Mouse (Mus musculus) adrenal gland, adult 18-20 months (tissue): ENCODE data around the gene Nudc. TPM values are rescaled to one million over a fixed set of nuclear protein-coding genes. Genes with fewer than 3 reads are reported as not detected.

ENCODE experiments used
- DNase-seq, 2 experiments: peaks; one replicate each; pipeline ENCODE4 v3.0.0; 2021 to 2022; ENCODE audit warnings: low spot score in 2 of 2
- long read RNA-seq, 2 experiments: library from polyadenylated mRNA; stranded (forward); transcript quantifications; one replicate each; pipeline ENCODE4 v2.0.0; 2021
- total RNA-seq, 2 experiments: library from RNA; stranded (reverse); gene quantifications; 1 replicate in 1 of 2; 2 replicates in 1 of 2; pipeline ENCODE4 v1.2.3; 2021

Nudc gene
- 100 to 1,000 TPM; 148 to 172 TPM for total RNA-seq
- long read RNA-seq, experiment 1, transcript Nudc-201 (8 exons, 1,316 nt) = major isoform, 168 of 176 reads
- long read RNA-seq, experiment 1, partial matches to known transcripts = 4 of 176 reads
- long read RNA-seq, experiment 1, other reads (novel, unspliced or antisense) = 4 of 176 reads
- long read RNA-seq, experiment 2, transcript Nudc-201 (8 exons, 1,316 nt) = major isoform, 429 of 460 reads
- long read RNA-seq, experiment 2, partial matches to known transcripts = 21 of 460 reads
- long read RNA-seq, experiment 2, other reads (novel, unspliced or antisense) = 9 of 460 reads

DNA sequence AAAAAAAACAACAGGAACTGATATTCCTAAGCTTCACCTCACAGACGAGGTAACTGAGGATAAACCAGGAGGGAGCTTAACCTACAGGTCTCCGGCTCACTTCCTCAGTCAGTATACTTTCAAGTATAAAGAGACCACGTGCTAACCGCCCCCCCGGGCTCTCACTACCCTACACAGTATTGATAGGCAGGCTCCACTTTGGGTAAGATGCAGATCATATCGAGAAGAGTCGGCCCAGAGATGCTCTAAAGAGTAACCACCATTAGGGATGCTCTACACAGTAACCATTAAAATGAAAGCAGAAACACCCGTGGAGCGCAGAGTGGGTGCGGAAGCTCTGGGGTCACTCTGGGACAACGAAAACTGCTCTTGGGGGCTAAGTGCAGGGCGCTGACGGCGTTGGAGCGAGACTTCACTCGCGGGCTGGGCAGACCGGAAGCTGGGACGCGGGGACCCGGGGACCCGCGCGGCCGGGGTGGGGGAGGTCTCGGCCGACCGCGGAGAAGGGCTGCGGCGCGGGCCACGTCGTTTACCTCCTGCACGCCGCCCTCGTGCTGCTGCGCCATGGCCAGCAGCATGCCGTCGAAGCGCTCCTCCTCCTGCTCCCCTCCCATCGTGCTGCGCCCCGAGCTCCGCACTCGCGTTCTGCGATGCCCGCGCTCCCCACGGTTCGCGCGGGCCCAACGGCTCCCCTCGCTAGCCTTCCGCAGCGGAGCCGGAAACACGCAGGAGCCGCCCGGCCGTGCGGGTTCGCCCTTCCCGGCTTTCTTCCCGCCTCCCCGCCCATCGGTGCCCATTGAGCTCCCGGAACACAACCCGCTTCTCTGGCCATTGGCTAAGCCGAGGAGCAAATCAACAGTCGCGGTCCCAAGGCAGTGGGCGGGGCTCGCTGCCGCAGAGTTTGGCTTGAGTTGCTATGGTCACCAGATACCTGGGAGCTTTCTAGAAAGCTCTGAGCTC, at the start of gene Nudc:
Nudc (minus strand) TSS at position 725 of the 960 bp plus-strand sequence.
- DNase-seq = peak; percentile 89 to 90

DNA sequence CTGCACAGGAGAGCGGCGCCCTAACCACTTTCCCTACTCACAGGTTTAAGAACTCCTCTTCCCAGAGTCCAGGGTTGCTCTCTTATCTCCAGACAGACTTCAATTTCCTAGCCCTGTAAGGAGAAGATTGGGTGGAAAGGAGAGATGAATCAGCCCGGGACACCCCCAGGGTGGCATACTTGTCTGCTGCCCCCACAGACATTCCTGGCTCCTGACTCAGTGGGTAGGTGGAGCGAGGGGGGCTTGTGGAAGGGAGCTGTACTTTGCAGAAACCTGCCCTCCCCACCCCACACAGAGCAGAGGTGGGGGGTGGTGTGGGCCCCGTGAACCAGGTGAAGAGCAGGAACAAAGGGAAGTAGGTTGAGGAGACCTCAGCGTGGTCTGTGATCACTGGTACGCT, 49.7 kb upstream of the Nudc start:
- DNase-seq = no peak

DNA sequence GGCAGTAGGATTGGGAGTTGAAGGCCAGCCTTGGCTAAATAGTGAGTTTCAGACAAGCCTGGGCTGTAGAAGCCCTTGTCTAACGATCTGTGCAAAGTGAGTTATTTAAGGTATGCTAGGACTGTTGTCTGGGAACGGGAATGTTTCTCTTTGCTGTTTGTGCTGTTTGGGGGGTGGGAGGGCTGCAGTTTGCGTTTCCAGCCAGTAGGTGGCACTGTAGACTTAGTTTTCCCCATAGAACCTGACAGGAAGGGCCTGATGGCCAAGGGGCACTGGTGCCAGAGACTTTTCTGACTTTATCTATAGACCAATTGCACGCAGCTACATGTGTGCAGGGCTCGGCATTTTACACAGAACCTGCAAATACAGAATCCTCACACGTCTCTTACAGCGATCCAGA, 46.8 kb upstream of the Nudc start:
- peak; percentile 73 to 75 for DNase-seq

DNA sequence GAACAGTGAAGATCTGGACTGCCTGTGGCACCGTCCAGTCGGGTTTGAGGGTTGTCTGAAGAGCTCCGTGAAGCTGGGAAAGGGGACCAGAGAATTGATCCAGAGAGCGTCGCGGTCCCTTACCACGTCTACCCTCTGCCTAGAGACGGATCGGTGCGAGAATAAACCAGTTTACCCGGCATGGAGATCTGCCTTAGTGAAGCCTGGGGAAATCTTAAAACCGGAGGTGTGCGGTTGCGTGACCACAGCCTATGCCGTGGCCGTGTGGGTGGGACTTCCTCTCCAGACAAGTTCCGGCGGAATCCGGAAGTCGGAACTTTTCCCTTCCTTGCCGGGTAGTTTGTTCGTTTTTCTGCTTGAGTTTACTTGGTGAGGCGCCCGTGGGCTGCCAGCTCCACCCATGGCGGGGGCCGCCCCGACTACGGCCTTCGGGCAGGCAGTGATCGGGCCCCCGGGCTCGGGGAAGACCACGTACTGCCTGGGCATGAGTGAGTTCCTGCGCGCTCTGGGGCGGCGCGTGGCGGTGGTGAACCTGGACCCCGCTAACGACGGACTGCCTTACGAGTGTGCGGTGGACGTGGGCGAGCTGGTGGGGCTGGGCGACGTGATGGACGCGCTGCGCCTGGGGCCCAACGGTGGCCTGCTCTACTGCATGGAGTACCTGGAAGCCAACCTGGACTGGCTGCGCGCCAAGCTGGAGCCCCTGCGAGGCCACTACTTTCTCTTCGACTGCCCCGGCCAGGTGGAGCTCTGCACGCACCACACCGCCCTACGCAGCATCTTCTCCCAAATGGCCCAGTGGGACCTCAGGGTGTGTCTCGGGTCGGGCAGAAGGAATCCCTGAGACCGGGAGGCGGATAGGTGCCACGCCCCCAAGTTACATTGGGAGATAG, 38.5 kb upstream of the Nudc start, which contains the start of gene Gpn2:
Gpn2 (plus strand) TSS at position 304 of the 893 bp plus-strand sequence.
- DNase-seq = peak; percentile 66 to 75

- DNase-seq = no peak
Observed at GRCm38 (mm10) chr4:133583690-133584058, 37.9 kb upstream of the Nudc start.

GRCm38 (mm10) chr4:133577983-133578382, 32.2 kb upstream of the Nudc start:
- no peak for DNase-seq

DNA sequence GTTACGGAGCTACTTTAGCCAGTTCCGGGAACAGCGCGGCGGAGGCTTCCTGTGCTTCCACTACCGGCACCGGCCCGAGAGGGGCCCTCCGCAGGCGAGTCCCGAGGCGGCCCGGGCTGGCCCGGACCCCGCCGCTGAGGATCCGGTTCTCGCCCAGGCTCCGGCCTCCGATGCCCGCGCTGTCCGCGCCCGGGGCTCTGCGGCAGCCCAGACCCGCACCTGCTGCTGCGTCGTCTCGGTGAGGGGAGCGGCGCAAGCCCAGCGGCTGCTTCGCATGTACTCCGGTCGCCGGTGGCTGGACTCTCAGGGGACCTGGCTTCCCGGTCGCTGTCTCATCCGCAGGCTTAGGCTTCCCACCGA, 29.0 kb upstream of the Nudc start:
- DNase-seq = no peak

DNA sequence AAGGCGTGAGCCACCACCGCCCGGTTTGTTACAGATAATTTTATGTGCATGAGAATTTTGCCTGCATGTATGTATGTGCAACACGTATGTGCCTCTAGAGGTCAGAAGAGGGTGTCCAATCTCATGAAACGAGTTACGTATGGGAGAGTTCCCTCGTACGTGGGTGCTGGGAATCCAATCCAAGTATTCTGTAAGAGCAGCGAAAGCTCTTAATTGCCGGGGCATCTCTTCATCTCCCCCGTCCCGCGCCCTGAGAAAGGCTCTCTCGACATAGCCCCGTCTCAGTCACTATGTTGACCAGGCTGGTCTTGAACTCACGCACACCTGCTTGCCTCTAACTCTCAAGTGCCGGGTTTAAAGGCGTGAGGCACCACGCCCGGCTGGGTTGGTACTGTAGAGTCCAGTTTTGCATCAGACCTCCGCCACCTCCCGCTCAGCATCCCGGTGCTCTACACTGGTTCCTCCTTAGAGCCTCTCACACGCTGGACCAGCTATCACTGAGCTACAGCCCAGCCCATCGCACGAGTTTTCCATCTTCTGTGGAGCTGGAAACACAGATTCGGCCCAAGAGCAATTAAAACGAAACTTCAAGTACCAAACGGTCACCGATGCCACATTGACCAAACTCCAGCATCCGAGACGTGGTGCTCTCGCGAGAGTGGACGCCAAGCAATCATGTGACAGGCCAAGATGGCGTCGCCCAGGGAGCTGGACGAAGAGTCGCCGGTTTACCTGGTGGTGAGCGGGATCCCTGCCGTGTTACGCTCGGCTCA, 28.5 kb upstream of the Nudc start, which contains the start of gene Gpatch3:
Gpatch3 (plus strand) TSS at position 676 of the 773 bp plus-strand sequence.
- DNase-seq = peak; percentile 89 to 90

- peak in 1 of 2 experiments; percentile 50 for DNase-seq
Observed at GRCm38 (mm10) chr4:133570066-133570466, 24.3 kb upstream of the Nudc start.

GRCm38 (mm10) chr4:133569291-133570065, 23.7 kb upstream of the Nudc start:
- no peak for DNase-seq

DNA sequence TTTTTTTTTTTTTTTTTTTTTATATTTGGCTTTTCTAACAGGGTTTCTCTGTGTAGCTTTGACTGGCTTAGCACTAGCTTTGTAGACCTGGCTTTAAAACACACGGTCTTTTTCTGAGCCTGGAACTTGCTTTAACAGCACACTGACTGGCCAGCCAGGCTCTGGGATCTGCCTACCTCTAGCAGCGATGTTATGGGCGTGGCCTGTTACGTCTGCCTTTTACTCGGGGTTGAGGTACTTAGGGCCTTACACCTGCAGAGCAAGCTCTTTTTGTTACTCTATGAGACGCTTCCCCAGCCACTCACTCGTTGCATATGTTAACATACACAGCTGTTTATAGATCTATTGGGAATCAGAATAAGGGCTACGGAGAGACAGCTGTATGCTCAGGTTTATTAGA, 21.5 kb upstream of the Nudc start:
- DNase-seq = no peak

DNA sequence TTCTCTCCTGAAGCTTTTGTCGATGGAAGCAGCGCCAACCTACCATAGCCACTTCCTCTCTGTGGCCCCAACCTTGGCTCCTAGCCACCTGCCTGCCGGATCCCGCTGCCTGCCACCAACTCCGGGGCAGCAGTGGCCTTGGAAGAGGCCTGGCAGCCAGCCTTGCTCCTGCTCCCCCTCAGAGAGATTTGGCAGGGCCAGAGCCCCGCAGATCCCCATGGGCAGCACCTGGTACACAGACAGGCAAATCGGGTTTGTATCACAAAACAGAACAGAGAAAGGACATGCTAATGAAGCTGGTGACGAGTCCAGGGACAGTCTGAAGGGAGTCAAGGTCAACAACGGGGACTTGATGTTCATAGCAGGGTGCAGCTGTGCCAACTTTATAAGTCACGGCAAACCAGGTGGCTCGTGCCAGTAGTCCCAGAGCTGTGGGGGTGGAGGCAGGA, 17.4 kb upstream of the Nudc start:
- DNase-seq = peak; percentile 62 to 76

DNA sequence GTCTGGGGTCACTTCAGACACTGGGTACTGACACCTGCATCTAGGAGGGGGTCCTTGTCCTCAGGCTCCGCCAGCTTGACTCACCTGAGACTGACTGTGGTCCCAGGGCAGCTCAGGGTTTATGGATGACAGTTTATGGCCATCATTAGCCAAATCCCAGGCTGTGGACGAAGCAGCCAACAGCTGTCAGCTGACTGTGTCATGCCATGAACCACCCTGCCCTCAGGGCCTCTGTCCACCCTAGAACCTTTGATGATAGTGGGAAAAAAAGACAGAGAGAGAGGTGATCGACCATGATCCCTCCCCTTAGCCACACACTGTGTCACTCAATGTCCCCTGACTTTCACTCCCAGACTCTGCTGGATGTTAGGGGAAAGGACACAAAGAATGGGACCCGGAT, 15.8 kb upstream of the Nudc start:
- no peak for DNase-seq

DNA sequence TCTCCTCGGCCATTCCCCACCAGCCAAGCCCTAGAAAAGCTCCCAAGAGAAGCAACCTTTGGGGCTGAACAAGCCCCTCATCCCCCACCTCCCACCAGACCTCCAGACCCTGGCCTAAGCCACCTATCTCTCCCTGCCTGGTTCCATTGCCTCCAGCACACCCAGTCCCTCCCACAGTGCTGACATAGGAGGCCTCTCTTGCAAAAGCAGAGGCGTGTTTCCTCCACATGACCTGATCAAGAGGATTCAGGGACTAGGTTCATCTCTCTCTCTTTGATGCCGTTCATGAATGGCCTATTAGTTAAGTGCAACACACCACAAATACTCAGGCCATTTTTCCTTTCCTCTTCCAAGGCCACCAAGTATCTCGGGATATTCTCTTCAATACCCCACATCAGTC, 14.1 kb upstream of the Nudc start:
- DNase-seq = no peak

- no peak for DNase-seq
Observed at GRCm38 (mm10) chr4:133557041-133557717, 11.4 kb upstream of the Nudc start.

DNA sequence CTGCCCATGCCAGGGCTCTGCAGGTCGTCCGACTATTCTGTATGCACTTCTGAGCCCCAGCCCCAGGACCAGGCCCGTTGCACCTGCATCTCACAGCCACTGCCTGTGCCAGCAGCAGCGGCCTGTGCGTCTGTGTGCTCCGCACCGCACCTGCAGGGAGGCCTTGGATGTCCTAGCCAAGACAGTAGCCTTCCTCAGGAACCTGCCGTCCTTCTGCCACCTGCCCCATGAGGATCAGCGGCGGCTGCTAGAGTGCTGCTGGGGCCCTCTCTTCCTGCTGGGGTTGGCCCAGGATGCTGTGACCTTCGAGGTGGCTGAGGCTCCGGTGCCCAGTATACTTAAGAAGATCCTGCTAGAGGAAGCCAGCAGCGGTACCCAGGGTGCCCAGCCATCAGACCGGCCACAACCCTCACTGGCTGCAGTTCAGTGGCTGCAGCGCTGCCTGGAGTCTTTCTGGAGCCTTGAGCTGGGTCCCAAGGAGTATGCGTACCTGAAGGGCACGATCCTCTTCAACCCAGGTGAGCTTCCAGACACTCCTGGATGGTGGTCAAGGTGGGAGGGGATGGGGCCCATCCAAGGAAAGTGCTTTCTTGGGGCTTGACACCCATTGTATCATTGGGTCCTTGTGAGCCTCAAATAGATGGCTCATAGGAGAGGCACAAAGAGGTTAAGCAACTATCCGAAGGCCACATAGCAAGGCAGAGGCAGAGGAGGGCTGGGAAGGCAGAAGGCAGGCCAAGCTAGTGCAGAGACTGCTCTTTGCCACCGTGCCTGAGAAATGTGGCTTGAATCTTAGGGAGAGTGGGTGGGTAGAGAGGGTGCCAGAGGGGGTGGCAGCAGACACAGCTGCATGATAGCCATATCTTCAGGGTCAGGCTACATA, 7.9 kb upstream of the Nudc start:
- peak in 1 of 2 experiments; percentile 41 for DNase-seq

DNA sequence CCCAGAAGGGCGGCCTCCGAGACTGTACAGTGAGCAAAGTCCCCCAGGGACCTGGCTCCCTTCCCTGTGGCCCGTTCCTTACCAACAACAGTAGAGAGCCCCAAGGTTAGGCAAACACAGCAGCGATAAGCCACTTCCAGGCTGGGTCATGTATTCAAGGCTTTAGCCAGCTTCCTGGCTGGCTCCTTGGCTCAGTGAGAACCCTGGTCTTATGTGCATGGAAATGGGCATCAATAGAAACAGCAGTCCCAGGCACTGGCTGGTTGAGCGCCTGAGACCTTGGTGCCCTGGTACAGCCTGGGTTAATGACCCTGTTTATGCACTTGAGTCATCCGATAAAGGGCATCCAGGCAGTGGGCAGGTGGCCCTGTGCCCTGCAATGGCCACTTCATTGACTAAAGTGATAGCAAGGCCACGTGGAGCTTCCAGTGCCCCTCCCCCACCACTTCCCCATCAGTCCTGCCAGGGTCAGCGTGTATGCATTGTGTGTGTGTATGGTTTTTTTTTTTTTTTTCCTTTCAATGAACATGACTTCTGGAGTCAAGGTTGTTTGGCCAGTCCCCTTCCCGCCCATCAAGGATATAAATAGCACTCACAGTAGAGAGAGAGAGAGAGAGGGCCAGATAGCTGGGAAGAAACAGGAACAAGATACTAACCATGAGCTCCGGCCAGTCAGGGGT, 7.1 kb upstream of the Nudc start, which contains the start of gene Nr0b2:
Nr0b2 (plus strand) TSS at position 609 of the 680 bp plus-strand sequence.
- DNase-seq = peak; percentile 62 to 70
